Mouse (Mus musculus): ENCODE measurements around the gene Crb1. TPM values are rescaled to one million over a fixed set of nuclear protein-coding genes. Genes with fewer than 3 reads are reported as not detected.
"Not testable (repeated sequence)": the region's sequence is repeated elsewhere in the genome, so short reads cannot be mapped to it uniquely, and the experiment has no call there.

Crb1 gene
- polyA plus RNA-seq, 1 experiment from 2014 or later: 1.7 TPM

- H3K9me3 ChIP-seq: no peaks in the 10 kb centered on the region
- no peak overlapping the region for H3K4me3 ChIP-seq
- H3K27me3 ChIP-seq (ENCODE audit: insufficient read depth, poor library complexity, severe bottlenecking): no peaks in the 10 kb centered on the region
- no peak overlapping the region for H3K27ac ChIP-seq
- H3K4me1 ChIP-seq (replicated peaks): no peaks in the 10 kb centered on the region
- no peak for DNase-seq (ENCODE audit: low spot score)
- no peaks in the 10 kb centered on the region for H3K36me3 ChIP-seq
- 89% methylated on average over 4 of the region's 4 CpGs for WGBS
Measured at GRCm38 (mm10) chr1:139314297-139314874, 62.5 kb downstream of the Crb1 start.

- H3K4me1 ChIP-seq (replicated peaks): no peaks in the 10 kb centered on the region
- H3K36me3 ChIP-seq: no peaks in the 10 kb centered on the region
- H3K4me3 ChIP-seq: no peak overlapping the region
- DNase-seq (ENCODE audit: low spot score): no peak
- H3K27me3 ChIP-seq (ENCODE audit: insufficient read depth, poor library complexity, severe bottlenecking): no peaks in the 10 kb centered on the region
- 77% methylated on average over 4 of the region's 4 CpGs for WGBS
- H3K27ac ChIP-seq: no peak overlapping the region
- no peaks in the 10 kb centered on the region for H3K9me3 ChIP-seq
Measured at GRCm38 (mm10) chr1:139308915-139309314, 68.0 kb downstream of the Crb1 start.

GRCm38 (mm10) chr1:139302519-139302918, 74.4 kb downstream of the Crb1 start:
- not testable (repeated sequence) for DNase-seq (ENCODE audit: low spot score); H3K27ac ChIP-seq; H3K4me3 ChIP-seq; H3K36me3 ChIP-seq; H3K27me3 ChIP-seq (ENCODE audit: insufficient read depth, poor library complexity, severe bottlenecking); H3K9me3 ChIP-seq
- H3K4me1 ChIP-seq (replicated peaks): peaks cover 12% of the 10 kb centered on the region; the same call in 1 of the 2 replicates

GRCm38 (mm10) chr1:139301830-139302229, 75.1 kb downstream of the Crb1 start:
- H3K4me3 ChIP-seq: no peak overlapping the region
- H3K36me3 ChIP-seq: no peaks in the 10 kb centered on the region
- peaks cover 12% of the 10 kb centered on the region; the same call in 1 of the 2 replicates for H3K4me1 ChIP-seq (replicated peaks)
- no peaks in the 10 kb centered on the region for H3K27me3 ChIP-seq (ENCODE audit: insufficient read depth, poor library complexity, severe bottlenecking)
- 51% methylated on average over 5 of the region's 5 CpGs for WGBS
- no peak for DNase-seq (ENCODE audit: low spot score)
- no peaks in the 10 kb centered on the region for H3K9me3 ChIP-seq
- no peak overlapping the region for H3K27ac ChIP-seq

GRCm38 (mm10) chr1:139292023-139292422, 84.9 kb downstream of the Crb1 start:
- H3K4me3 ChIP-seq: no peak overlapping the region
- H3K9me3 ChIP-seq: 0 out of 2 replicates have a peak, but pooled peaks cover 2% of the 10 kb centered on the region
- 48% methylated on average over 4 of the region's 4 CpGs for WGBS
- peaks cover 11% of the 10 kb centered on the region for H3K4me1 ChIP-seq (replicated peaks)
- H3K27ac ChIP-seq: peak overlapping the region; percentile 29; the same call in 1 of the 2 replicates
- peak; percentile 12 for DNase-seq (ENCODE audit: low spot score)
- H3K27me3 ChIP-seq (ENCODE audit: insufficient read depth, poor library complexity, severe bottlenecking): no peaks in the 10 kb centered on the region
- H3K36me3 ChIP-seq: no peaks in the 10 kb centered on the region

GRCm38 (mm10) chr1:139291593-139291992, 85.3 kb downstream of the Crb1 start:
- 30% methylated on average over 1 of the region's 1 CpGs for WGBS
- peak overlapping the region; percentile 29; the same call in 1 of the 2 replicates for H3K27ac ChIP-seq

GRCm38 (mm10) chr1:139276619-139277320, 100.1 kb downstream of the Crb1 start:
- Histone ChIP-seq H3K27me3 (ENCODE audit: insufficient read depth, poor library complexity, severe bottlenecking) (no peaks in the 10 kb centered on the region), H3K4me3 (no peak overlapping the region), H3K4me1 (replicated peaks) (no peaks in the 10 kb centered on the region), H3K36me3 (no peaks in the 10 kb centered on the region), H3K27ac (no peak overlapping the region), H3K9me3 (no peaks in the 10 kb centered on the region)
- WGBS: 85% methylated on average over 4 of the region's 4 CpGs
- no peak for DNase-seq (ENCODE audit: low spot score)

More at GRCm38 (mm10) chr1:139291593-139291992, 85.3 kb downstream of the Crb1 start:
- Histone ChIP-seq H3K4me1 (replicated peaks) (peaks cover 11% of the 10 kb centered on the region), H3K9me3 (0 out of 2 replicates have a peak, but pooled peaks cover 2% of the 10 kb centered on the region), H3K4me3 (no peak overlapping the region), H3K27me3 (ENCODE audit: insufficient read depth, poor library complexity, severe bottlenecking) (no peaks in the 10 kb centered on the region), H3K36me3 (no peaks in the 10 kb centered on the region)
- DNase-seq (ENCODE audit: low spot score): peak; percentile 28

- H3K4me3 ChIP-seq: no peak overlapping the region
- H3K27me3 ChIP-seq (ENCODE audit: insufficient read depth, poor library complexity, severe bottlenecking): no peaks in the 10 kb centered on the region
- H3K27ac ChIP-seq: no peak overlapping the region
- H3K36me3 ChIP-seq: no peaks in the 10 kb centered on the region
- 25% methylated on average over 6 of the region's 6 CpGs for WGBS
- H3K4me1 ChIP-seq (replicated peaks): no peaks in the 10 kb centered on the region
- H3K9me3 ChIP-seq: no peaks in the 10 kb centered on the region
- DNase-seq (ENCODE audit: low spot score): peak; percentile 19
Measured at GRCm38 (mm10) chr1:139267844-139268243, 109.1 kb downstream of the Crb1 start.

GRCm38 (mm10) chr1:139264245-139264644, 112.7 kb downstream of the Crb1 start:
- Histone ChIP-seq H3K4me1 (replicated peaks) (no peaks in the 10 kb centered on the region), H3K27ac (no peak overlapping the region), H3K9me3 (no peaks in the 10 kb centered on the region), H3K4me3 (no peak overlapping the region), H3K36me3 (no peaks in the 10 kb centered on the region), H3K27me3 (ENCODE audit: insufficient read depth, poor library complexity, severe bottlenecking) (no peaks in the 10 kb centered on the region)
- WGBS: 92% methylated on average over 1 of the region's 1 CpGs
- DNase-seq (ENCODE audit: low spot score): no peak

- H3K36me3 ChIP-seq: no peaks in the 10 kb centered on the region
- no peaks in the 10 kb centered on the region for H3K9me3 ChIP-seq
- H3K4me3 ChIP-seq: no peak overlapping the region
- DNase-seq (ENCODE audit: low spot score): no peak
- H3K27me3 ChIP-seq (ENCODE audit: insufficient read depth, poor library complexity, severe bottlenecking): no peaks in the 10 kb centered on the region
- H3K4me1 ChIP-seq (replicated peaks): no peaks in the 10 kb centered on the region
- WGBS: 79% methylated on average over 1 of the region's 1 CpGs
- H3K27ac ChIP-seq: no peak overlapping the region
Measured at GRCm38 (mm10) chr1:139263158-139263557, 113.7 kb downstream of the Crb1 start.

- no peak overlapping the region for H3K27ac ChIP-seq
- DNase-seq (ENCODE audit: low spot score): no peak
- WGBS: 74% methylated on average over 7 of the region's 7 CpGs
- no peak overlapping the region for H3K4me3 ChIP-seq
- no peaks in the 10 kb centered on the region for H3K4me1 ChIP-seq (replicated peaks)
- H3K36me3 ChIP-seq: no peaks in the 10 kb centered on the region
- H3K9me3 ChIP-seq: no peaks in the 10 kb centered on the region
- H3K27me3 ChIP-seq (ENCODE audit: insufficient read depth, poor library complexity, severe bottlenecking): no peaks in the 10 kb centered on the region
Measured at GRCm38 (mm10) chr1:139255581-139255980, 121.3 kb downstream of the Crb1 start.

- no peaks in the 10 kb centered on the region for H3K36me3 ChIP-seq
- DNase-seq (ENCODE audit: low spot score): no peak
- WGBS: 92% methylated on average over 3 of the region's 3 CpGs
- no peaks in the 10 kb centered on the region for H3K4me1 ChIP-seq (replicated peaks)
- no peak overlapping the region for H3K27ac ChIP-seq
- no peaks in the 10 kb centered on the region for H3K27me3 ChIP-seq (ENCODE audit: insufficient read depth, poor library complexity, severe bottlenecking)
- no peak overlapping the region for H3K4me3 ChIP-seq
- no peaks in the 10 kb centered on the region for H3K9me3 ChIP-seq
Measured at GRCm38 (mm10) chr1:139252041-139252440, 124.9 kb downstream of the Crb1 start.

GRCm38 (mm10) chr1:139249159-139249558, 127.7 kb downstream of the Crb1 start:
- Histone ChIP-seq H3K27ac (no peak overlapping the region), H3K4me1 (replicated peaks) (no peaks in the 10 kb centered on the region), H3K4me3 (no peak overlapping the region), H3K27me3 (ENCODE audit: insufficient read depth, poor library complexity, severe bottlenecking) (no peaks in the 10 kb centered on the region), H3K36me3 (no peaks in the 10 kb centered on the region), H3K9me3 (no peaks in the 10 kb centered on the region)
- no peak for DNase-seq (ENCODE audit: low spot score)
- WGBS: 89% methylated on average over 6 of the region's 6 CpGs
